Mouse (Mus musculus) hindbrain, embryonic 14.5 days (tissue): ENCODE results near the gene Vti1a. TPM values are rescaled to one million over a fixed set of nuclear protein-coding genes. Genes with fewer than 3 reads are reported as not detected.

ENCODE experiments used
- ATAC-seq: fragments of 200-750 bp; cut with Nextera tagmentation; 2 replicates; pipeline ENCODE4 v1.8.0; 2017; ENCODE audit warnings: moderate number of reproducible peaks, mild to moderate bottlenecking, moderate TSS enrichment, moderate library complexity; ENCODE audit not compliant: low FRiP score
- DNase-seq: peaks from one replicate; pipeline ENCODE4 v3.0.0-alpha.2; 2015; ENCODE audit warnings: low spot score
- H3K27ac ChIP-seq: fragments of 300-500 bp; sonication (generic); 2 replicates; pipeline ENCODE4 v1.5.1; 2014; ENCODE audit warnings: mild to moderate bottlenecking, moderate library complexity
- H3K27me3 ChIP-seq: fragments of 300-500 bp; sonication (generic); 2 replicates; pipeline ENCODE4 v1.6.1; 2014; ENCODE audit warnings: mild to moderate bottlenecking, low read length, mixed read lengths; ENCODE audit not compliant: control insufficient read depth, insufficient read depth
- H3K36me3 ChIP-seq: fragments of 300-500 bp; sonication (generic); replicated peaks from 2 replicates; pipeline ENCODE4 v1.6.1; 2014; ENCODE audit not compliant: control insufficient read depth, insufficient read depth
- H3K4me1 ChIP-seq: fragments of 300-500 bp; sonication (generic); replicated peaks from 2 replicates; pipeline ENCODE4 v1.6.1; 2014; ENCODE audit warnings: antibody characterized with exemption, low read length, mixed read lengths; ENCODE audit not compliant: control insufficient read depth, insufficient read depth
- H3K4me2 ChIP-seq: fragments of 300-500 bp; sonication (generic); replicated peaks from 2 replicates; pipeline ENCODE4 v1.6.1; 2014; ENCODE audit warnings: mild to moderate bottlenecking, moderate library complexity
- H3K4me3 ChIP-seq: fragments of 300-500 bp; sonication (generic); replicated peaks from 2 replicates; pipeline ENCODE4 v1.5.1; 2014; ENCODE audit warnings: mild to moderate bottlenecking, low read length
- H3K9ac ChIP-seq: fragments of 300-500 bp; sonication (generic); 2 replicates; pipeline ENCODE4 v1.6.1; 2014
- H3K9me3 ChIP-seq: fragments of 300-500 bp; sonication (generic); 2 replicates; pipeline ENCODE4 v1.6.1; 2016; ENCODE audit warnings: low read length; ENCODE audit not compliant: control insufficient read depth
- WGBS: fragments of 180-500 bp; shearing (Covaris S2); extraction: QIAGEN DNeasy Blood & Tissue Kit; methylation state at CpG from one replicate; pipeline ENCODE4 v1.1.7; 2014; 5-methylcytosine and 5-hydroxymethylcytosine counted together
- polyA plus RNA-seq: library from polyadenylated mRNA; unstranded; fragments of >200 nt; fragmentation: Nextera tagmentation; extraction: Ambion mirVana; gene quantifications from 2 replicates; pipeline ENCODE4 v1.2.1, GENCODE M21; 2014

Gene Vti1a
- polyA plus RNA-seq, 1 experiment from 2014 or later, result 32.1 TPM

DNA sequence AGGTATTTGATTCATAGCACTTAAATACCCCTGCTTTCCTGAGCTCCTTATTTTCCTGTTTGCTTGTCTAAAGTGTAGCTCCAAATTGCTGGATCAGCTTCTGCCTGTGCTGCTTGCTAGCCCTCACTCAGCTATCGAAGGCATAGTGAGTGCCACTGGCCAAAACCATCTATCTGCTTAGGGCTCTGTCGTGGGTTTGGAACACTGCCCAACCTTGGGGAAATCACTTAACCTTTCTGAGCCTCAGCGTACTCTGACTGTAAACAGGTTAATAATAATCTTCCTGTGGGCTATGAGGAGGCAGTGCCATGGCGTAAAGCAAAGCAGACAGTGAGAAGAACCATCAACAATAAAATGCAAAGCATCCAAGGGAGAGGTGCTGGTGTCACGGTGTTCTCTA is 167.4 kb downstream of the Vti1a start:
- peaks cover 12% of the 10 kb centered on the region for H3K4me1 ChIP-seq
- no peak overlapping the region for H3K27ac ChIP-seq
- no peaks in the 10 kb centered on the region for H3K36me3 ChIP-seq
- H3K27me3 ChIP-seq, result no peaks in the 10 kb centered on the region
- 57% methylated on average over 5 of the region's 5 CpGs for WGBS
- DNase-seq (no peak), ATAC-seq (no peak)
- H3K4me2 ChIP-seq, result no peak overlapping the region
- H3K9me3 ChIP-seq, result no peaks in the 10 kb centered on the region
- no peak overlapping the region for H3K4me3 ChIP-seq
- no peak overlapping the region for H3K9ac ChIP-seq

GRCm38 (mm10) chr19:55484559-55484958 is 168.5 kb downstream of the Vti1a start:
- no peaks in the 10 kb centered on the region for H3K27me3 ChIP-seq
- H3K4me1 ChIP-seq, result peaks cover 12% of the 10 kb centered on the region
- WGBS, result 64% methylated on average over 6 of the region's 6 CpGs
- ATAC-seq (no peak), DNase-seq (no peak)
- H3K9me3 ChIP-seq, result no peaks in the 10 kb centered on the region
- no peaks in the 10 kb centered on the region for H3K36me3 ChIP-seq
- H3K4me3 ChIP-seq, result no peak overlapping the region
- H3K9ac ChIP-seq, result no peak overlapping the region
- H3K27ac ChIP-seq, result no peak overlapping the region
- no peak overlapping the region for H3K4me2 ChIP-seq

DNA sequence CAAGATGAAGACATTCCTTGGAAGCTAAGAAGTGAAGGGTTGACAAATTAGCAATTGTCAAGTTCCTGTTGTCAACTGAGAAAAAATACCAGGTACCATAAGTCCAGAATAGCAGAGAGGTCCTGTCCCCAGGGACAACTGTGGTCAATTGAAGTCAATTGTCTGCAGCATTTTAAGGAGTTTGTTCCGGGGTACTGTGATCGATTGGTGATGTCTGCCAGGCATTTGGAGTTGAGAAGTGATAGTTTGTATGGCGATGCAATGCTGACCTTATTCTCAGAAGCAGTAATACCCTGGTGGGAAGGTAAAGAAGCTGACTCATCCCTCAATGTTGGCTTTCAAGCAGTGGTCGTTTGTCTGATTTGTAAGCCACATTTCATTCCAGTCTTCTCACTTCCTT is 170.4 kb downstream of the Vti1a start:
- 84% methylated on average over 4 of the region's 4 CpGs for WGBS
- Histone ChIP-seq H3K9ac (no peak overlapping the region), H3K27me3 (no peaks in the 10 kb centered on the region), H3K4me2 (no peak overlapping the region), H3K4me1 (peaks cover 8% of the 10 kb centered on the region), H3K36me3 (no peaks in the 10 kb centered on the region), H3K9me3 (no peaks in the 10 kb centered on the region), H3K27ac (no peak overlapping the region), H3K4me3 (no peak overlapping the region)
- ATAC-seq, result no peak
- no peak for DNase-seq

- H3K27me3 ChIP-seq, result no peaks in the 10 kb centered on the region
- 32% methylated on average over 15 of the region's 15 CpGs for WGBS
- no peak overlapping the region for H3K4me3 ChIP-seq
- no peak overlapping the region for H3K9ac ChIP-seq
- H3K4me1 ChIP-seq, result peaks cover 10% of the 10 kb centered on the region; the same call in 1 of the 2 replicates
- H3K9me3 ChIP-seq, result no peaks in the 10 kb centered on the region
- DNase-seq (no peak), ATAC-seq (no peak)
- no peak overlapping the region for H3K27ac ChIP-seq
- H3K36me3 ChIP-seq, result no peaks in the 10 kb centered on the region
- H3K4me2 ChIP-seq, result no peak overlapping the region
Measured at GRCm38 (mm10) chr19:55491126-55492076, 175.3 kb downstream of the Vti1a start.

DNA sequence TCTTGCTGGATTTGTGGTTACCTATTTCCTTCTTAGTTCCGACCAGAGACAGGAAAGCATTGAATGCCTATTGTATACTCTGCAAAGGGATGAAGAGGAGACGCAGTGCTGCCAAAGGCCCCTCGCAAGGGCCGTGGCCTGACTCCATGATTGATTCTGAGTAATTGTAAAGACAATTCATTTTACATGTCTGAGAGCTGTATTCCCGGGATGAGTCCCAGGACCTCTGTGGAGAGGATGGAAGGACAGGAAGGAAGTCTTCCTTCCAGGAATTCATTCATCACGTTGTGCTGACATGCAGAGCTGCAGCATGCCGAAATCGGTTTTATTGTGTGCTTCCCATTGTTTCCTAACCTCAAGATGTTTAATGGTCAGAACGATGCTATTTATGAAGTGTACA is 180.2 kb downstream of the Vti1a start:
- peaks cover 10% of the 10 kb centered on the region; the same call in 1 of the 2 replicates for H3K4me1 ChIP-seq
- DNase-seq, result no peak
- 42% methylated on average over 9 of the region's 9 CpGs for WGBS
- H3K36me3 ChIP-seq, result no peaks in the 10 kb centered on the region
- no peak overlapping the region for H3K9ac ChIP-seq
- no peak overlapping the region for H3K4me2 ChIP-seq
- H3K4me3 ChIP-seq, result no peak overlapping the region
- no peaks in the 10 kb centered on the region for H3K9me3 ChIP-seq
- H3K27me3 ChIP-seq, result no peaks in the 10 kb centered on the region
- ATAC-seq, result no peak
- no peak overlapping the region for H3K27ac ChIP-seq

- ATAC-seq, result no peak
Measured at GRCm38 (mm10) chr19:55499179-55499863, 183.2 kb downstream of the Vti1a start.

DNA sequence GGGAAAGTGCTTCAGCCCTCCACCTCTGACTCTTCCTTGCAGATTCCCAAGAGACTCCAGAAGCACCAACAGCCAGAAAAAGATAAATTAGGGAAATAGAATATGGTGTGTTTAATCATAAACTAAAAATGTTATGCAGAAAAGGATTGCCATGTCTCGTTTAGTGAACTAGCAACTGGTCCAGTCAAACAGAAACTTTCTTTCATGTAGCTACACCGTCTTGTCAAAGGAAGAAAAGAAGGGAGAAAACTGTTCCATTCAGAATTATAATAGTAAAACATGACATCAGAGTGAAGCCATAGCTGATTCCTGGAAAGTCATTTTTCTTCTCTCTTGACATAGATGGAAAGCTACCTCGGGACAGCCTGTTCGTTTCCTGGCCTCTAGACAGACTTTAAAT is 185.9 kb downstream of the Vti1a start:
- no peak overlapping the region for H3K9ac ChIP-seq
- H3K4me1 ChIP-seq, result no peaks in the 10 kb centered on the region; the same call in 1 of the 2 replicates
- ATAC-seq (no peak), DNase-seq (no peak)
- H3K36me3 ChIP-seq, result no peaks in the 10 kb centered on the region; the same call in 1 of the 2 replicates
- no peaks in the 10 kb centered on the region for H3K27me3 ChIP-seq
- WGBS, result 54% methylated on average over 4 of the region's 4 CpGs
- H3K9me3 ChIP-seq, result no peaks in the 10 kb centered on the region
- H3K27ac ChIP-seq, result no peak overlapping the region
- no peak overlapping the region for H3K4me3 ChIP-seq
- H3K4me2 ChIP-seq, result no peak overlapping the region

More at GRCm38 (mm10) chr19:55499179-55499863, 183.2 kb downstream of the Vti1a start:
- Histone ChIP-seq H3K9ac (no peak overlapping the region), H3K4me1 (no peaks in the 10 kb centered on the region; the same call in 1 of the 2 replicates), H3K4me3 (no peak overlapping the region), H3K27ac (no peak overlapping the region), H3K27me3 (no peaks in the 10 kb centered on the region), H3K4me2 (no peak overlapping the region), H3K9me3 (no peaks in the 10 kb centered on the region), H3K36me3 (no peaks in the 10 kb centered on the region)
- WGBS, result 70% methylated on average over 18 of the region's 18 CpGs
- DNase-seq, result no peak

DNA sequence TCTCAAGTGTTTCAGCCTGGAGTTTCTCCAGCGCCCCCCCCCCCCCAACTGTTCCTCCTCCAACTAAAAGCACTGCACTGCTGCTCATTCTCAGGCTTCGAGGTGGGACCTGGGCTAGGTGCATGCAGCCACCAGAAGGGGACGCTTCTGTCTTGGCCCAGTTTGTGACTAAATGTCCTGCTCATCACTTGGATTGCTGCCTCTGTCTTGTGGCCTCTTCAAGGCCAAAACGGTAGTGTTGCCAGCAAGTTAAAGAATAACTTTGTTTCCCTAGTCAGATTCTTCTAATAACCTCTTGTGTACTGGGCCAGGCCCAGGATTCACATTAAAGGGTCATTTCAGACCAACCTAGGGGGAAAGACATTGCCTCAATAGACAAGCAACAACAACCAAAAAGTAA is 187.7 kb downstream of the Vti1a start:
- no peaks in the 10 kb centered on the region; the same call in 1 of the 2 replicates for H3K36me3 ChIP-seq
- no peak overlapping the region for H3K27ac ChIP-seq
- DNase-seq (no peak), ATAC-seq (no peak)
- no peaks in the 10 kb centered on the region for H3K9me3 ChIP-seq
- no peak overlapping the region for H3K4me2 ChIP-seq
- H3K4me1 ChIP-seq, result no peaks in the 10 kb centered on the region; the same call in 1 of the 2 replicates
- H3K27me3 ChIP-seq, result no peaks in the 10 kb centered on the region
- WGBS, result 76% methylated on average over 4 of the region's 4 CpGs
- no peak overlapping the region for H3K4me3 ChIP-seq
- H3K9ac ChIP-seq, result no peak overlapping the region

- 79% methylated on average over 16 of the region's 16 CpGs for WGBS
- H3K27me3 ChIP-seq, result no peaks in the 10 kb centered on the region
- DNase-seq, result no peak
Measured at GRCm38 (mm10) chr19:55507748-55508147, 191.7 kb downstream of the Vti1a start.

More at GRCm38 (mm10) chr19:55507748-55508147, 191.7 kb downstream of the Vti1a start:
- H3K9ac ChIP-seq, result no peak overlapping the region
- H3K9me3 ChIP-seq, result no peaks in the 10 kb centered on the region
- H3K36me3 ChIP-seq, result no peaks in the 10 kb centered on the region; the same call in 1 of the 2 replicates
- no peak overlapping the region for H3K4me3 ChIP-seq
- H3K4me1 ChIP-seq, result no peaks in the 10 kb centered on the region
- H3K4me2 ChIP-seq, result no peak overlapping the region
- no peak for ATAC-seq
- H3K27ac ChIP-seq, result no peak overlapping the region
